Mouse (Mus musculus): Measurements from ENCODE around the gene Fbxl21. TPM values are rescaled to one million over a fixed set of nuclear protein-coding genes. Genes with fewer than 3 reads are reported as not detected.

Fbxl21 gene
- polyA plus RNA-seq, 1 experiment from 2014 or later = 5.3 TPM

DNA sequence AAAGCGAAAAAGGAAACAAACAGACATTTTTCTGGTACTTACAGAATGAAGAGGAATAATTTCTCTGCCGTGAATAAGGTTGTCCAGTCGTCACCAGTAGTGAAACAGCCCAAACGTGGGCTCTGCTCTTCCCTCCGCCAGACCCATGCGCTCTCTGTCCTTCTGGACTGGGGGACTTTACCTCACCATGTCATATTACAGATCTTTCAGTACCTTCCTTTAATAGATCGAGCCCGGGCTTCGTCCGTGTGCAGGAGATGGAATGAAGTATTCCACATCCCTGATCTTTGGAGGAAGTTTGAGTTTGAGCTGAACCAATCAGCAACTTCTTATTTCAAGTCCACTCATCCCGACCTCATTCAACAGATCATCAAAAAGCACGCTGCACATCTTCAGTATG lies 4.6 kb downstream of the Fbxl21 start:
- Histone ChIP-seq H3K27ac (ENCODE audit: low read depth, low read length) (no peak overlapping the region), H3K4me2 (ENCODE audit: low read depth, low read length) (no peak overlapping the region), H3K9me3 (ENCODE audit: control insufficient read depth, low read length) (no peaks in the 10 kb centered on the region), H3K9ac (replicated peaks; ENCODE audit: low read depth, low read length) (no peak overlapping the region), H3K4me3 (ENCODE audit: low read depth, low read length) (no peak overlapping the region), H3K36me3 (ENCODE audit: control insufficient read depth, insufficient read depth, low read length) (no peaks in the 10 kb centered on the region), H3K4me1 (ENCODE audit: control insufficient read depth, insufficient read depth, low read length) (no peaks in the 10 kb centered on the region), H3K27me3 (ENCODE audit: control insufficient read depth, insufficient read depth, low read length) (no peaks in the 10 kb centered on the region)
- ATAC-seq (ENCODE audit: low read depth) = no peak
- 88% methylated on average over 12 of the region's 12 CpGs for WGBS

DNA sequence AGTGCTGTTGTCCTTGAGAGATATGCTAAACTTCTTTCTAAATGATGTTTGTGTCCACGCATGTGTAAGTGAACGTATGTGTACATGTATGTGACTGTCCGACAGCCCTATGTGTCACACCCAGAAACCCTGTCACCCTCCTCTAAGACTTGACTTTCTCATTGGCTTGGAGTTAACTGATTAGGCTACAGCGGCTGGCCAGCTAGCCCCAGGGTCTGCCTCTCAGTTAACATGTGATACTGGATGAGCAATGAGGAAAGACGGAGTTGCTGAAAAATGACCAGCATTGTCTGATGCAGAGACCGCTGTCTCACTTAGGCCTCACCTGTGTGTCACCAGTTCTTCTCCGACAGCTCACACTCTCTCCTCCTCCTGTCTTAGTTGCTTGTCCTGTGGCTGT lies 5.6 kb downstream of the Fbxl21 start:
- no peak overlapping the region for H3K9ac ChIP-seq (replicated peaks; ENCODE audit: low read depth, low read length)
- 97% methylated on average over 7 of the region's 7 CpGs for WGBS

DNA sequence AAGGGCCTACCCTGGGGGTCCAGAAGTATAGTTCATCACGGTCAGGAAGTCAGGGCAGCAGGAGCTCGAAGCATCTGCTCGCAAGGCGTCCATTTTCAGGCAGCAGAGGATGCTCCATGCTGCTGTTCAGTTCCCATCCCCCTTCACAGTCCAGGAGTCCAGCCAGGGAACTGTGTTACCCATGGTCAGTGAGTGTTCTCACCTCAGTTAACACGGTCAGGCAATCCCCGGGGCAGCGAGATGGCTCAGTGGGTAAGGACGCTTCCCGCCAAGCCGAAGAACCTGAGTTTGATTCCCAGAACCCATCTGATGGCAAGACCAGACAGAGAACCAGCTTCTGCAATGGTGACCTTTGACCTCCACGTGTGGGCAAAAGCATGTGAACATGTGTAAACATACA lies 6.0 kb downstream of the Fbxl21 start:
- H3K36me3 ChIP-seq (ENCODE audit: control insufficient read depth, insufficient read depth, low read length) = no peaks in the 10 kb centered on the region
- no peaks in the 10 kb centered on the region for H3K4me1 ChIP-seq (ENCODE audit: control insufficient read depth, insufficient read depth, low read length)
- no peak overlapping the region for H3K9ac ChIP-seq (replicated peaks; ENCODE audit: low read depth, low read length)
- WGBS = 88% methylated on average over 11 of the region's 11 CpGs
- H3K4me2 ChIP-seq (ENCODE audit: low read depth, low read length) = no peak overlapping the region
- H3K27me3 ChIP-seq (ENCODE audit: control insufficient read depth, insufficient read depth, low read length) = no peaks in the 10 kb centered on the region
- no peak for ATAC-seq (ENCODE audit: low read depth)
- no peak overlapping the region for H3K27ac ChIP-seq (ENCODE audit: low read depth, low read length)
- H3K9me3 ChIP-seq (ENCODE audit: control insufficient read depth, low read length) = no peaks in the 10 kb centered on the region
- no peak overlapping the region for H3K4me3 ChIP-seq (ENCODE audit: low read depth, low read length)

More for the DNA sequence above, 5.6 kb downstream of the Fbxl21 start:
- no peak overlapping the region for H3K27ac ChIP-seq (ENCODE audit: low read depth, low read length)
- no peaks in the 10 kb centered on the region for H3K36me3 ChIP-seq (ENCODE audit: control insufficient read depth, insufficient read depth, low read length)
- ATAC-seq (ENCODE audit: low read depth) = no peak
- no peak overlapping the region for H3K4me3 ChIP-seq (ENCODE audit: low read depth, low read length)
- no peaks in the 10 kb centered on the region for H3K4me1 ChIP-seq (ENCODE audit: control insufficient read depth, insufficient read depth, low read length)
- H3K27me3 ChIP-seq (ENCODE audit: control insufficient read depth, insufficient read depth, low read length) = no peaks in the 10 kb centered on the region
- H3K9me3 ChIP-seq (ENCODE audit: control insufficient read depth, low read length) = no peaks in the 10 kb centered on the region
- H3K4me2 ChIP-seq (ENCODE audit: low read depth, low read length) = no peak overlapping the region

DNA sequence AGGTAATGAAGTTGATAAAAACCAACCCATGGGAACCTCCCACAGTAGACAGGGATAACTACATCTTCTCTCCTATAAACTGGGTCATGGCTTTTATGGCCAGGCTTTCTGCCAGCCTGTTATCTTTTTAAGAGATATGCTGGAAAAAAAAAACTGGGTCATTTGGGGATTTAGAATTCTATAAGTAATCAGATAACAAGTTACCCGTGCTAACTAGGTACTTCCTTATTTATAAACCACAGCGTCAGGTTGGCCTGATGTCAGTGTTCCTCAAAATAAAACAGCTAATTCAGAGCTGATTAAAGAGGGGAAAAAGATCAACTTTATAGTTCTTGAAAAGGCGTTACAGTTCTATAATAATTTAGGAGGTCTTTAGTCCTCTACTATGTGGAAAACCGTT lies 6.8 kb downstream of the Fbxl21 start:
- no peaks in the 10 kb centered on the region for H3K27me3 ChIP-seq (ENCODE audit: control insufficient read depth, insufficient read depth, low read length)
- ATAC-seq (ENCODE audit: low read depth) = no peak
- no peak overlapping the region for H3K4me3 ChIP-seq (ENCODE audit: low read depth, low read length)
- no peak overlapping the region for H3K4me2 ChIP-seq (ENCODE audit: low read depth, low read length)
- H3K27ac ChIP-seq (ENCODE audit: low read depth, low read length) = no peak overlapping the region
- no peak overlapping the region for H3K9ac ChIP-seq (replicated peaks; ENCODE audit: low read depth, low read length)
- H3K9me3 ChIP-seq (ENCODE audit: control insufficient read depth, low read length) = no peaks in the 10 kb centered on the region
- 90% methylated on average over 4 of the region's 4 CpGs for WGBS
- no peaks in the 10 kb centered on the region for H3K36me3 ChIP-seq (ENCODE audit: control insufficient read depth, insufficient read depth, low read length)
- H3K4me1 ChIP-seq (ENCODE audit: control insufficient read depth, insufficient read depth, low read length) = no peaks in the 10 kb centered on the region

DNA sequence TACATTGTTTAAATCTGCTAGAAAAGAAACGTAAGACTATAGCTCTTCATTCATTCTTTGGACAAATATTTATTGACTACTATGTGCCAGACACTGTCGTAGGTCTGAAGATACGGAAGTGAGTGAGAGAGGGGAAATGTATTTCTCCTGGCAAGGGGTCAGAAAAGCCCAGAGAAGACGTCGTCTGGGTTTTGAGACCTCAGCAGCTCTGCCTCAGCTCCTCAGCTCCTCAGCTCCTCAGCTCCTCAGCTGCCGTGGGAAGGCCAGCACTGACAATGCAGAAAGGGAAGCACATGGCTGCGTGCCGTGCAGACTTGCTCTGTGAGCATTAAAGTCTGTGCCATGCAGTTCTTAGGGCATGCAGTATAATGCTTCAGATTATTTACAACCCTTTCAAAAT lies 7.4 kb downstream of the Fbxl21 start:
- 60% methylated on average over 8 of the region's 8 CpGs for WGBS
- H3K27ac ChIP-seq (ENCODE audit: low read depth, low read length) = no peak overlapping the region
- no peak overlapping the region for H3K9ac ChIP-seq (replicated peaks; ENCODE audit: low read depth, low read length)
- H3K4me3 ChIP-seq (ENCODE audit: low read depth, low read length) = no peak overlapping the region
- no peaks in the 10 kb centered on the region for H3K27me3 ChIP-seq (ENCODE audit: control insufficient read depth, insufficient read depth, low read length)
- no peaks in the 10 kb centered on the region for H3K4me1 ChIP-seq (ENCODE audit: control insufficient read depth, insufficient read depth, low read length)
- H3K4me2 ChIP-seq (ENCODE audit: low read depth, low read length) = no peak overlapping the region
- H3K9me3 ChIP-seq (ENCODE audit: control insufficient read depth, low read length) = no peaks in the 10 kb centered on the region
- no peaks in the 10 kb centered on the region for H3K36me3 ChIP-seq (ENCODE audit: control insufficient read depth, insufficient read depth, low read length)
- ATAC-seq (ENCODE audit: low read depth) = no peak

DNA sequence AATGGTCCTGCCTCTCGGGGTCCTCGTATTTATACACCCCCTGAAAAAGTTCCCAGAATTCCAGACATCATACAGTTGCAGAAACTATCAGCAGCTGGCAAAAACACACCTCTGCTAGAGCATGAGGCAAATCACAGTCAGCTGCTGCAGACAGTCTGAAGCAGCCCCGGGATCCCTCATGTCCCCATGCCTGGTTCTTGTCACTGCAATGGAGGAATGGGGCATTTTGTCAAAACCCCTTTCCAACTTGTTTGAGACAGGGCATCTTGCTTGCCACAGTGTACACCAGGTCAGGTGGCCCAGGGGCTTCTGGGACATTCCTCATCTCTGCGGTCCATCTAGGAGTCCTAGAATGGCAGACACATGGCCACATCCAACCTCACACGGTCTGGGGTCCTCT lies 12.7 kb downstream of the Fbxl21 start:
- WGBS = 85% methylated on average over 5 of the region's 5 CpGs
- no peaks in the 10 kb centered on the region for H3K27me3 ChIP-seq (ENCODE audit: control insufficient read depth, insufficient read depth, low read length)
- H3K36me3 ChIP-seq (ENCODE audit: control insufficient read depth, insufficient read depth, low read length) = no peaks in the 10 kb centered on the region
- no peak overlapping the region for H3K27ac ChIP-seq (ENCODE audit: low read depth, low read length)
- H3K4me3 ChIP-seq (ENCODE audit: low read depth, low read length) = no peak overlapping the region
- H3K9me3 ChIP-seq (ENCODE audit: control insufficient read depth, low read length) = no peaks in the 10 kb centered on the region
- H3K9ac ChIP-seq (replicated peaks; ENCODE audit: low read depth, low read length) = no peak overlapping the region
- H3K4me2 ChIP-seq (ENCODE audit: low read depth, low read length) = no peak overlapping the region
- no peak for ATAC-seq (ENCODE audit: low read depth)
- no peaks in the 10 kb centered on the region for H3K4me1 ChIP-seq (ENCODE audit: control insufficient read depth, insufficient read depth, low read length)

DNA sequence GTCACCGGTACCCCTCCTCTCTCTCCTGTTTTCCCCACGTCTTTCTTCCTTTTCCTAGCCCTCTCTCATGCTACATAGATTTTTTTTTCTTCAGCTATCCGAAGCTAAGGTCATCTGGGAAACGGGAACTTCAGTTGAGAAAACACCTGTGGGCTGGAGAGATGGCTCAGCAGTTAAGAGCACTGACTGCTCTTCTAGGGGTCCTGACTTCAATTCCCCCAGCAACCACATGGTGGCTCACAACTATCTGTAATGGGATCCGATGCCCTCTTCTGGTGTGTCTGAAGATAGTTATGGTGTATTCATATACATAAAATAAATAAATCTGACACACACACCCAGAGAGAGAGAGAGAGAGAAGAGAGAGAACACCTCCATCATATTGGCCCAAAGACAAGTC lies 13.3 kb downstream of the Fbxl21 start:
- Histone ChIP-seq H3K9ac (replicated peaks; ENCODE audit: low read depth, low read length) (no peak overlapping the region), H3K4me3 (ENCODE audit: low read depth, low read length) (no peak overlapping the region), H3K27me3 (ENCODE audit: control insufficient read depth, insufficient read depth, low read length) (no peaks in the 10 kb centered on the region), H3K4me2 (ENCODE audit: low read depth, low read length) (no peak overlapping the region), H3K9me3 (ENCODE audit: control insufficient read depth, low read length) (no peaks in the 10 kb centered on the region), H3K36me3 (ENCODE audit: control insufficient read depth, insufficient read depth, low read length) (no peaks in the 10 kb centered on the region), H3K4me1 (ENCODE audit: control insufficient read depth, insufficient read depth, low read length) (no peaks in the 10 kb centered on the region), H3K27ac (ENCODE audit: low read depth, low read length) (no peak overlapping the region)
- ATAC-seq (ENCODE audit: low read depth) = no peak
- WGBS = 81% methylated on average over 5 of the region's 5 CpGs

DNA sequence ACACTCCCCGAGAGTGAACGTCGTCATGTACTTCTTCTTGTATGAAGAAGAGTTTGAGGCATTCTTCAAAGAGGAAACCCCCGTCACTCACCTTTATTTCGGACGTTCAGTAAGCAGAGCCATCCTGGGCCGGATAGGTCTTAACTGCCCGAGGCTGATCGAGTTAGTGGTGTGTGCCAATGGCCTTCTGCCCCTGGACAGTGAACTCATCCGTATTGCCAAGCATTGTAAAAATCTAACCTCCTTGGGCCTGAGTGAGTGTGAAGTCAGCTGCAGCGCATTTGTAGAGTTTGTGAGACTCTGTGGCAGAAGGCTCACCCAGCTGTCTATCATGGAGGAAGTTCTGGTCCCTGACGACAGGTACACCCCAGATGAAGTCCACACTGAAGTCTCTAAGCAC lies 14.8 kb downstream of the Fbxl21 start:
- Histone ChIP-seq H3K4me2 (ENCODE audit: low read depth, low read length) (no peak overlapping the region), H3K27me3 (ENCODE audit: control insufficient read depth, insufficient read depth, low read length) (no peaks in the 10 kb centered on the region), H3K36me3 (ENCODE audit: control insufficient read depth, insufficient read depth, low read length) (no peaks in the 10 kb centered on the region), H3K9ac (replicated peaks; ENCODE audit: low read depth, low read length) (no peak overlapping the region), H3K4me3 (ENCODE audit: low read depth, low read length) (no peak overlapping the region), H3K4me1 (ENCODE audit: control insufficient read depth, insufficient read depth, low read length) (no peaks in the 10 kb centered on the region), H3K9me3 (ENCODE audit: control insufficient read depth, low read length) (no peaks in the 10 kb centered on the region), H3K27ac (ENCODE audit: low read depth, low read length) (no peak overlapping the region)
- 95% methylated on average over 12 of the region's 12 CpGs for WGBS
- ATAC-seq (ENCODE audit: low read depth) = no peak

DNA sequence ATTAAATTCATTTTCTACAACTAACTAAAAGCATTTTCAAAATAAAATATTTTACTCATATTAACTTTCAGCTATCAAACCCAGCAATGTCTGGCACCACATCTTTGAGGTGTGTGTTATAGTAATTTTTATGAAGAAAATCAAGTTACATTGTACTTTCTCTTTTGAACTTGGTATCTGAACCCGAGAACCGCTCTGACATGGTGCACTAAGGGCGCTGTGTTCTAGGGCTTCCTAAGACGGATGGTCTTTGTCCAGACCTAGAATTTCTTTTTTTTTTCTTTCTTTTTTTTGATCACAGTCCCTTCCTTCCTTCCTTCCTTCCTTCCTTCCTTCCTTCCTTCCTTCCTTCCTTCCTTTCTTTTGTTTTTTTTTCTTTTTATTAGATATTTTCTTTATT lies 17.6 kb downstream of the Fbxl21 start:
- Histone ChIP-seq H3K9ac (replicated peaks; ENCODE audit: low read depth, low read length) (no peak overlapping the region), H3K27ac (ENCODE audit: low read depth, low read length) (no peak overlapping the region), H3K4me2 (ENCODE audit: low read depth, low read length) (no peak overlapping the region), H3K27me3 (ENCODE audit: control insufficient read depth, insufficient read depth, low read length) (no peaks in the 10 kb centered on the region), H3K4me1 (ENCODE audit: control insufficient read depth, insufficient read depth, low read length) (no peaks in the 10 kb centered on the region), H3K9me3 (ENCODE audit: control insufficient read depth, low read length) (no peaks in the 10 kb centered on the region), H3K4me3 (ENCODE audit: low read depth, low read length) (no peak overlapping the region), H3K36me3 (ENCODE audit: control insufficient read depth, insufficient read depth, low read length) (no peaks in the 10 kb centered on the region)
- no peak for ATAC-seq (ENCODE audit: low read depth)
- WGBS = 93% methylated on average over 4 of the region's 4 CpGs

DNA sequence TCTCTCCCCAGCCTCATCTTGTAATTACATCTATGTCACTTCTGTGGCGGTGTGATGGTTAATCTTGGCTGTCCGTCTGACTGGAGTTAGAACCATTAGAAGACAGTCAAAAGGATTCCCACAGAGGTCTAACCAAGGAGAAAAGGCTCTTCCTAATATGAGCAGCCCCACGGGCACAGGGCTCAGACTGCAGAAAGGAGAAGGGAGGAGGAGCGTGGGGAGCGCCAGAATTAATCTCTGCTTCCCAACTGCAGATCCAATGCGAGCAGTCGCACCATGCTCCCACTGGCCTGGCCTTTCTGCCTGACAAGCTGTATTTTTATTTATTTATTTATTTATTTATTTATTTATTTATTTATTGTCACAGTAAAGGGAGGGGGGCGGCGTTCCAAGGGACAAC lies 21.5 kb downstream of the Fbxl21 start:
- no peaks in the 10 kb centered on the region for H3K9me3 ChIP-seq (ENCODE audit: control insufficient read depth, low read length)
- no peak overlapping the region for H3K4me3 ChIP-seq (ENCODE audit: low read depth, low read length)
- H3K27me3 ChIP-seq (ENCODE audit: control insufficient read depth, insufficient read depth, low read length) = no peaks in the 10 kb centered on the region
- H3K4me2 ChIP-seq (ENCODE audit: low read depth, low read length) = no peak overlapping the region
- H3K36me3 ChIP-seq (ENCODE audit: control insufficient read depth, insufficient read depth, low read length) = no peaks in the 10 kb centered on the region
- no peak for ATAC-seq (ENCODE audit: low read depth)
- no peaks in the 10 kb centered on the region for H3K4me1 ChIP-seq (ENCODE audit: control insufficient read depth, insufficient read depth, low read length)
- WGBS = 57% methylated on average over 9 of the region's 9 CpGs
- H3K27ac ChIP-seq (ENCODE audit: low read depth, low read length) = no peak overlapping the region
- no peak overlapping the region for H3K9ac ChIP-seq (replicated peaks; ENCODE audit: low read depth, low read length)
